Mouse (Mus musculus) thymus, postnatal 14 days (tissue): ENCODE results near the gene Ubtd2.

Source experiments
- DNase-seq: peaks from one replicate; pipeline ENCODE4 v3.0.0; 2021

The Ubtd2 gene

GRCm38 (mm10) chr11:32548240-32548639 lies 93.1 kb downstream of the Ubtd2 start:
- DNase-seq: no peak

GRCm38 (mm10) chr11:32549236-32549635 lies 94.1 kb downstream of the Ubtd2 start:
- DNase-seq: no peak

DNA sequence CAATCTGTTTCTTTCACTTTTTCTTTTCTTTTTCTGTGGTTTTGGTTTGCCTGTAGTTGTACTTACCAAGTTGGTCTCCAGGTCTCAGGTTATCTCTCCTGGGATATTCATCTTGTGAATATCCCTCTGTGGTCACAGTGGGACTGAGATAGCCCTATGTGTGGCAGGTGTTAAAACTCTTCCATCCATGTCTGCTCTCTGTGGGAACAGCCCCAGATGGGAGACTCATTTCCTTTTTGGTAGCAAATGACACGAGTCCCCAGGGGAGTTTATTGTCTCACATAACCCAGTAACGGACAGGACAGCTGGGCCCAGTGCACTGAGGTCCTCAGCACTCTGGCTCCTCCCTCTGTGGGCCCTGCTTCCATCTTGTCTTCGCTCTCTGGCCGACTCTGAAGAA lies 94.9 kb downstream of the Ubtd2 start:
- no peak for DNase-seq

GRCm38 (mm10) chr11:32551056-32551455 lies 95.9 kb downstream of the Ubtd2 start:
- DNase-seq: no peak

DNA sequence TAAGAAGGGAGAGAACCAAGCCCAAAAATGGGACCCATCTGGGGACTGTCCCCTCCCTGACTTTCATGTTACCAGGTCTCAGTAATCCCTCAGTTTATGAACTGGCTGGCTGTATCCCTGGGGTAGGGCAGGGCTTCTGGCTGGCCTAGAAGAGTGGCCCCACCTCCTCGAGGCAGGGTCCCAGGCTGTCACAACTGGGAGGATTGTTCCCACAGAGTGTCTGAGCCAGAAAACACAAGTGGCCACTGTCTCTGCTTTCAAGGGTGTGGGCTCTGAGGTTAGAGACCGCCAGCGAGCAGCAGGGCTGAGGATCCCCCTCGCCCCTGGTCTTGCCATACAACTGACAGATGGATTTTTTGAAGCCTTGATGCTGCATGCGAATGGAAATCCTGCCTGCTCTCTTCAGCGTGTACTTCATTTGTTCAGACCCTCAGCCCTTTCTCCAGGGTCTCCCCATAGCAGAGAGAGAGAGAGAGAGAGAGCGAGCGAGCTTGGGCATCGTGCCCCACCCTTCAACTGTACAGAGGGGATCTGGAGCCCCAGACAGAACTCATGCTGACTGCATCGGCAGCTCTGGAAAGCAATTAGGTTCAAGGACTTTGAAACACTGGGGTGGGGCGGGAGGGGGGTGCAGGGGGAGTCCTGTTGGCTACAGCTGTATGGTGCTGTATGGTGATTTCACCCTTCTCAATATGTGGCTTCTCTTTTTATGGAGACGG lies 96.6 kb downstream of the Ubtd2 start:
- DNase-seq: no peak

GRCm38 (mm10) chr11:32552401-32553090 lies 97.4 kb downstream of the Ubtd2 start:
- DNase-seq: peak; percentile 29

- DNase-seq: peak; percentile 72
These were observed 98.4 kb downstream of the Ubtd2 start for GRCm38 (mm10) chr11:32553311-32554140.

GRCm38 (mm10) chr11:32554141-32555091 lies 99.2 kb downstream of the Ubtd2 start:
- peak; percentile 31 for DNase-seq

DNA sequence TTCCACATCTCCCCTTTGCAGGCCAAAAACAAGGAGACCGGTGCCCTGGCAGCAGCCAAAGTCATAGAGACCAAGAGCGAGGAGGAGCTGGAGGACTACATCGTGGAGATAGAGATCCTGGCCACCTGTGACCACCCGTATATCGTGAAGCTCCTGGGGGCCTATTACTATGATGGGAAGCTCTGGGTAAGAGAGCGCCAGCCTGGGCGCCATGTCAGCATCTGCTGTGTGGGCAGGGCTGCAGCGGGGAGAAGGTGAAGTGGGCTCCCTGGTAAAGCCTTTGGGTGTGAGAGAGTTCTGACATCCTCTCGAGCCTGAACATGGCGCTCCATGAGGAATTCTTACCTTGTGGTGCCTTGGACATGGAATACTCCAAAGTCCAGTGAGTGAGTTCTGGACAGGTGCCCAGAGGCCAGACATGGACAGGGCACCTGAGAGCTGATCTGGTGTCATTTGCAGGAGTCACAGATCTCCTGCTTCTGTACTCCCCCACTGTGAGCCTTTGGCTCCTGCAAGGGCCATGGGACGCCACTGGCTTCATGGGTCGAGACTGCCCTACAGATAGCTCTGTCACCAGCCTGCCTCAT lies 100.0 kb downstream of the Ubtd2 start:
- peak; percentile 42 for DNase-seq

GRCm38 (mm10) chr11:32556333-32556990 lies 101.3 kb downstream of the Ubtd2 start:
- DNase-seq: no peak

- no peak for DNase-seq
These were observed 102.9 kb downstream of the Ubtd2 start for GRCm38 (mm10) chr11:32558026-32558425.

- DNase-seq: peak; percentile 74
These were observed 103.5 kb downstream of the Ubtd2 start for GRCm38 (mm10) chr11:32558677-32559076.

GRCm38 (mm10) chr11:32560015-32560770 lies 105.0 kb downstream of the Ubtd2 start:
- no peak for DNase-seq

GRCm38 (mm10) chr11:32561465-32562355 lies 106.5 kb downstream of the Ubtd2 start:
- no peak for DNase-seq

- DNase-seq: no peak
These were observed 107.5 kb downstream of the Ubtd2 start for GRCm38 (mm10) chr11:32562706-32563105.

DNA sequence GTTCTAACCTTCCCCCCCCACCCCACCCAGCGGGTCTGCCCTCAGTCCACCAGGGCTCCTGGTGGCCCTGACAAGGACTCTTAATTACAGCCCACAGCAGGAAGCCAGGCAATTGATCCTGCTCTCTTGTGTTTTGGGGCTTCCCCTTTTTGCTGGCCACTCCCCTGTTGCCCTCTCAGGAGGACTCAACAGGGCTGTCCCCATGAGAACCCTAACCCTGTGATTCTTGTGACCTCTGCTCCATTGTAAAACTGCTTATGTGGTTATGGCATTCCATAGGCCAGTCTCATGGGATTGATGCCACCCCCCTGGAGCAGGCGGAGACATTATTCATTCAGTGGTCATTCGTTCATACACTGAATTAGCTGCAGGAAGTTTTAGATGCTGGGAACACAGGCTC lies 108.5 kb downstream of the Ubtd2 start:
- DNase-seq: no peak

- no peak for DNase-seq
These were observed 109.5 kb downstream of the Ubtd2 start for GRCm38 (mm10) chr11:32564629-32565028.

- peak; percentile 36 for DNase-seq
These were observed 109.9 kb downstream of the Ubtd2 start for GRCm38 (mm10) chr11:32565088-32565487.

DNA sequence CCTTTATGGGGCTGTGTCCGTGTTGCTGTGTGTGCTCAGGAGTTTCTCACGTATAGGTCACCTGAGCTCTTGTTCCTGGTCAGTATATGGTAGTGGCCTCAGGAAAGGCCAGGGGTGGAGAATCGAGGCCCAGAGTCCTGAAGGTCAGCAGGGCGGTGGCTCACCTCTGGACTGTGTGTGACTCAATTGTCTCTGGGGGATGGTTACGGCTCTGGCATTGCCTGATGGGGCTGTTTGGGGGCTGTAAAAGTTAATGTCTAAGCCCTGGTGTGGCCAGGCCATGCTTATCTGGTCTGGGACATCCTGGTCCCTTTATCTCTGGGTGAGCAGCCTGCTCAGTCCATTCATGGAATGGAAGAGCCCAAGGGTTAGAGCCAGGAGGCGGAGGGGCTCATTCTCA lies 111.0 kb downstream of the Ubtd2 start:
- DNase-seq: no peak
